Mouse (Mus musculus) thymus, postnatal 10 days (tissue): ENCODE data around the gene Ptprs.

Experiments used
- DNase-seq, 2 experiments: peaks; one replicate each; pipeline ENCODE4 v3.0.0; 2021; ENCODE audit warnings: low spot score in 2 of 2

The Ptprs gene

GRCm38 (mm10) chr17:56379281-56379834 lies 96.9 kb downstream of the Ptprs start:
- no peak for DNase-seq

- DNase-seq, result no peak
Measured at GRCm38 (mm10) chr17:56374851-56375250, 101.4 kb downstream of the Ptprs start.

DNA sequence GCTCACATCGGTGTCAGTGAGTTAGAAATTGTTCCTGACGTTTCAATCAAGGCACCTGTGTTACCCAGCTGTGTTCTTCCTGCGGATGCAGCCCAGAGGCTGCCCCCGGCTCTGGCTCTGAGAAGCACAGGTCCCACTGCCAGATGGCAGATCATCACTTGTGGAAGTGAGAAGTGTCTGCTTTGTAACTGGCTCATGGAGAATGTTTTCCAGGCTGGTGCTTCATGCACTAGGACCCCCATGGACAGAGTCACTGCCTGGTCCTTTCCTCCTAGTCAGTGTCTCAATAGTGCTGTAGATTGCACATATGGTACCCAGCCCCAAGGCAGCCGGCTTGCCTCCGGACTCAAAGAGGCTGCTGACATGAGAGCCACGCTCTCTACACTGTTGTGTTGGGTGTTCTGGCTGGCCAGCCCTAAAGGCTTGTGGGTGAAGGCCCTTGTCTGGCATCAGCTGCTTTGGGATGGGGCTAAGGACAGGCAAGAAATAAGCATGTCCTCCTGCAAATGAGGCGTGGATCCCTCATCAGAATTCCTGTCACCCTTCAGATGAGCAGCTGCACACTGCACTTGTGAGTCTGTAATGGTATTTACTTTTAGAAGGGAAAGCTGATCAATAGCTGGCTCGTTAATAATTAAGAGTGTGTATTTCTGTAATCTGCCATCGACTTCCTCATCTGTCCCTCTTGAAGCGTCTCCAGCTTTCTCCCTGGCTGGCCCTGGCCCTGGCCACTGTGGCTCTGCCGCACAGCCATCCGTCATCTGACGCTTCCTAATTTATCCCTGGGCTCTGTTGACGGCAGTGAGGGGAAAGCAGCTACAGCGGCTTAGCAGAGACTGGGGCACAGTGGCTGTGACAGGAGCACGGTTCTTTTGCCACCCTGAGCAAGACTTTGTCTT lies 102.9 kb downstream of the Ptprs start:
- DNase-seq, result no peak

DNA sequence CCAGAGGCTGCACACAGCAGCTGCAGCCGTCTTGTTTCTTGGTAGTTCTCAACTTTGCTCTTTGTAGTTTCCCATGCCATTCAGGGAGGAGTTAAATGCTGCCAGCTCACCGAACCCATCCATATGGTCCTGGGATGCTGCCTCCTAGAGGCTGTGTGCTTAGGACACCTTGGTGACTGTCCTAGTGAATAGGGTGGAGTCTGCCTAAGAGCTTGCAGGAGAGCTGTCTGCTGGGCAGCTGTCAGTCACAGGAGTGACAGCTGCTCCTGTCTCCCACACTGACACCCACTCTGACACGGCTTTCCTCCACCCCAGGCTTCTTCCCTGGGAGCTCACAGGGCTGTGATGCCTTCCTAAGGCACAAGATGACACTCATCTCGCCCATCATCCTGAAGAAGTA lies 104.2 kb downstream of the Ptprs start:
- DNase-seq, result no peak

GRCm38 (mm10) chr17:56371029-56371660 lies 105.1 kb downstream of the Ptprs start:
- no peak for DNase-seq

GRCm38 (mm10) chr17:56370090-56370489 lies 106.2 kb downstream of the Ptprs start:
- DNase-seq, result no peak

DNA sequence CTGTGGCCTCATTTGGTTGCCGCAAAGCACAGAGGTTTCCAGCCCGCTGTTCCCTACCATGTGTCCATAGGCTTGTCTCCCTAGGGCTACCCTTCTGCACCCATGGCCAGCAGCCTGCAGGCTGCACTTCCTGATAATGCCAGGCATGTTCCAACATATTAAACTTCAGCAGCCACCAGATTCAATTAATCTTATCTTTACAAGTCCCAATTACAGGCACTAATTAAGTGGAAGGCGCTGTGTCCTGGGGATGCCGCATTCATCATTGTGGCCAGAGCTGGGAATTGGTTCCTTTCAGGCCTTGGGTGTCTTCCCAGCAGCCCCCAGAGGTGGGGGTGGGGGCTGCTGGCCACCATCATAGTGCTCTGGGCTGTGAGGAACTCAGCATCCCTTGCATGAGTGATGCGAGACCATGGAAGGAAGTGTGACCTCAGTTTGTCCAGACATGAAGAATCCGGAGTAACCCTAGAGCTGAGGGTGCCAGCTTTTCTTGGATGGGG lies 107.9 kb downstream of the Ptprs start:
- DNase-seq, result no peak

GRCm38 (mm10) chr17:56365791-56366673 lies 110.3 kb downstream of the Ptprs start:
- no peak for DNase-seq
